Mouse (Mus musculus) limb, embryonic 11.5 days (tissue): ENCODE results near the gene Gm9821. TPM values are rescaled to one million over a fixed set of nuclear protein-coding genes. Genes with fewer than 3 reads are reported as not detected.

Experiments
- ATAC-seq: fragments of 200-750 bp; cut with Nextera tagmentation; 2 replicates; pipeline ENCODE4 v1.8.0; 2017; ENCODE audit warnings: low read depth; ENCODE audit not compliant: insufficient number of reproducible peaks, low FRiP score, low TSS enrichment
- DNase-seq: peaks from one replicate; pipeline ENCODE4 v3.0.0-alpha.2; 2015; ENCODE audit warnings: low spot score
- H3K27ac ChIP-seq: fragments of 300-500 bp; sonication (generic); replicated peaks from 2 replicates; pipeline ENCODE4 v1.5.1; 2014; ENCODE audit warnings: low read depth, mild to moderate bottlenecking, low read length
- H3K27me3 ChIP-seq: fragments of 300-500 bp; sonication (generic); 2 replicates; pipeline ENCODE4 v1.6.1; 2014; ENCODE audit warnings: mild to moderate bottlenecking, low read length, mixed read lengths; ENCODE audit not compliant: control insufficient read depth, insufficient read depth
- H3K36me3 ChIP-seq: fragments of 300-500 bp; sonication (generic); 2 replicates; pipeline ENCODE4 v1.6.1; 2014; ENCODE audit warnings: mild to moderate bottlenecking, low read length, moderate library complexity, mixed read lengths; ENCODE audit not compliant: control insufficient read depth, insufficient read depth
- H3K4me1 ChIP-seq: fragments of 300-500 bp; sonication (generic); 2 replicates; pipeline ENCODE4 v1.6.1; 2014; ENCODE audit warnings: low read length, mixed read lengths; ENCODE audit not compliant: control insufficient read depth, insufficient read depth
- H3K4me2 ChIP-seq: fragments of 300-500 bp; sonication (generic); 2 replicates; pipeline ENCODE4 v1.6.1; 2014; ENCODE audit warnings: low read depth, mild to moderate bottlenecking, moderate library complexity; ENCODE audit not compliant: severe bottlenecking
- H3K4me3 ChIP-seq: fragments of 300-500 bp; sonication (generic); 2 replicates; pipeline ENCODE4 v1.5.1; 2014; ENCODE audit warnings: low read depth, low read length
- H3K9ac ChIP-seq: fragments of 300-500 bp; sonication (generic); 2 replicates; pipeline ENCODE4 v1.6.1; 2014; ENCODE audit warnings: mild to moderate bottlenecking, low read length
- H3K9me3 ChIP-seq: fragments of 300-500 bp; sonication (generic); 2 replicates; pipeline ENCODE4 v1.6.1; 2016; ENCODE audit warnings: low read length; ENCODE audit not compliant: control insufficient read depth
- WGBS: fragments of 180-500 bp; shearing (Covaris S2); extraction: QIAGEN DNeasy Blood & Tissue Kit; methylation state at CpG from one replicate; pipeline ENCODE4 v1.1.7; 2014; 5-methylcytosine and 5-hydroxymethylcytosine counted together
- polyA plus RNA-seq: library from polyadenylated mRNA; unstranded; fragments of >200 nt; fragmentation: Nextera tagmentation; extraction: Ambion mirVana; gene quantifications from 2 replicates; pipeline ENCODE4 v1.2.1, GENCODE M21; 2014

The Gm9821 gene
- polyA plus RNA-seq, 1 experiment from 2014 or later = 0.32 TPM

DNA sequence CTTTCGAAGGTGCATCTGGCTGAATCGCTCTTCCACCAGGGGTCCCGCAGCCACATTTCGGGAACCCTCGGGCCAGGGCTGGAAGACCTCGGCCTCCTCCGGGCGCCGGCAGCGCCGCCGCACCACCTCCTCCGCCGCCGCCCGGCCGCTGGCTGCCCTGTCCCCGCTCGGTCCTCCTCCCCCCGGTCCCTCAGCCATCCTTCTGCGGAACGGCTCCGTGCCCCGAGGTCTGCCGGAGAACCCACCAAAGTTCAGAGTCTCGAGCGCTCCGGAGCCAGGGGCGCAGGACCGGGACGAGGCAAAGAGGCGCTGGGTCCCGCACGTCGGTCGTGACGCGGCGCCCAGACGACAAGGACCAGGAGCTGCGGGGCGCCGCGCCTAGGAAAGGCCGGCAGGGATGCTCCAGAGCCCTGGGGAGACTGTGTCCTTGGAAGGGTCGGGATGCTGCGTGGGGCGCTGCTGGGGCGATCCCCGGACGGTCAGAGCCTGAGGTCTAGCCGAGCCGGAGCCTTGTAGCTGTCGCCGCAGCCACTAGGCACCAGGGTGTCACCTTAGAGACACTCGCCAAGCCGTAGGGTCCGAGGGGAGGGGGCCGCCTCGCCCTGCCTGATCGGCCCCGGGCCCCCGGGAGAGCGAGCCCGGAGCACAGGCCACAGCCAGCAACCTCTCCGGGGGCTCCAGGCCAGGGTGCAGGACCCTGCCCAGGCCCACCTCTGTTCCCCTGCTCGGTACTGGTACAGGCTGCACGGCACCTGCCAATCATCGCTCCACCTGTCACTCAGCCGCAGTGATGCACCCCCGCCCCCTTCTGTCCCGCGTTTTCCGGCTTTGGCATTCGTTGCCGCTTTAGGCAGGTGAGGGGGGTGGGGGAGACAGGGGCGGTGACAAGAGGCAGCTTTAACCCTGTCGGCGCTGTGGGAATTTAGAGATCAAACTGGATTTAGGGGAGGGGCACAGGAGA is 30.4 kb downstream of the Gm9821 start, which contains the start of gene Dgkz:
TSS of gene Dgkz (minus strand) at position 284 of the 961 bp plus-strand sequence.
- H3K9me3 ChIP-seq = no peaks in the 10 kb centered on the region
- peak within 1 kb of the TSS; percentile 34 for H3K4me3 ChIP-seq
- under 1% methylated on average over 79 of the region's 79 CpGs for WGBS
- H3K27ac ChIP-seq = no peak within 1 kb of the TSS
- DNase-seq (no peak), ATAC-seq (0 out of 2 replicates have a peak, but pooled peaks have one; percentile 38)
- H3K9ac ChIP-seq = peak within 1 kb of the TSS; percentile 53
- peaks cover 10% of the 10 kb centered on the region for H3K4me1 ChIP-seq
- H3K36me3 ChIP-seq = no peaks in the 10 kb centered on the region
- peaks cover 38% of the 10 kb centered on the region for H3K27me3 ChIP-seq
- H3K4me2 ChIP-seq = peak within 1 kb of the TSS; percentile 63

DNA sequence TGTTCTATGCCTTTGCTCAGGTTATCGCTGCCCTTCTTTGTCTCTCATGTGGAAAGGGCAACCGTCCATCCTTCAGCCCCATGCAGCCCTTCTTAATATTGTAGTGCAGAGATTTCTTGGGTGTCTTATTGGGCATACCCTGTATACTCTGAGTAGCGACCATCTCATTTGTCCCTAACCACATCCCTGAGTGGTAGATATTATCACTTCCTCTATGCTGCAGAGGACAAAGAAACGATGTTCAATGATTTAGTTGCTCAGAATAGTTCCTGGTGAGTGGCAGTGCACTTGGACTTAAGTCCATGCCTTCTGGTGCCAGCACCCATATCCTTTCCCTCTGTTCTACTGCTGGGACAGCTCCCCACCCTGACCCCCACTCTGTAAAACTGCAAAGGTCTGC is 32.5 kb downstream of the Gm9821 start:
- 79% methylated on average over 4 of the region's 4 CpGs for WGBS
- peaks cover 38% of the 10 kb centered on the region for H3K27me3 ChIP-seq
- no peak overlapping the region for H3K27ac ChIP-seq
- DNase-seq = no peak
- ATAC-seq = no peak
- no peak overlapping the region for H3K9ac ChIP-seq
- H3K4me2 ChIP-seq = no peak overlapping the region
- peaks cover 7% of the 10 kb centered on the region for H3K4me1 ChIP-seq
- H3K4me3 ChIP-seq = no peak overlapping the region
- H3K9me3 ChIP-seq = no peaks in the 10 kb centered on the region
- H3K36me3 ChIP-seq = no peaks in the 10 kb centered on the region

DNA sequence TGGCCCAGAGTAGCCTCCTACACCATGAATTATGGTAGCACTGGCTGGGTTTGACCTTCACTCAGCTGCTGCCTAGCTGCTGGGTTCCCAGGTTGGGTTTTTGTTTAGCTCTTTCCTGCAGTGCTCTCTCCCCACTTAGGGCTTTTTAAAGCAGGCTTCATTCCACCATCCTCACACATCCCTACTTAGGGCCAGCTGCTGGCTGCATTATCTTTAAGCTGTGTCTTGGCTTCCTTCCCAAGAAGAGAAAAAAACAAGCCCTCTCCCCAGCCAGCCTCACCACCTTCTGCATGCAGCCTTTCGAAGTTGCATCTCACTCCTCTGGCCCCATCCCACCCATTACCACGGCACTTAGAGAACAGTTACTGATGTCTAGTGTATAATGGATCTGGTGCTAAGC is 33.0 kb downstream of the Gm9821 start:
- Histone ChIP-seq H3K36me3 (no peaks in the 10 kb centered on the region), H3K4me2 (no peak overlapping the region), H3K27ac (no peak overlapping the region), H3K9me3 (no peaks in the 10 kb centered on the region), H3K9ac (no peak overlapping the region), H3K4me3 (no peak overlapping the region), H3K4me1 (peaks cover 7% of the 10 kb centered on the region), H3K27me3 (peaks cover 38% of the 10 kb centered on the region)
- WGBS = 30% methylated on average over 2 of the region's 2 CpGs
- DNase-seq (no peak), ATAC-seq (no peak)

DNA sequence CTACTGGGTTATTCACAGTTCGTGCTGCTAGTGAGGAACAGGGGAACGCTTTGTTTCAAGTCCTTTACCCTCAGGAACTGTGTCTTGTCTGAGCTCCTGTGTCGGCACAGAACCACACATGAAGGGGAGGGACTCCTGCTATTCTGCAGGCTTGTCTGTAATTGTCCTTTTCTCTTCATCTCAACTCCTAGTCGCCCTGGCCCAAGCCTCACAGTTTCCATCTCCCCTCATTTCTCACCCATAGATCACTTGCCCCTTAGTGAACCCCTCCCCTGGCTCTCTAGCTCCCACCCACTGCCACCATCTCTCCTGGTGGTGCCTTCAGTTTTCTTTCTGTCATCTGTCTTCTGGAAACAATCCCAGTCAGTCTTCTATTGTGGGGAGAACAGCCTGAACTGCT is 34.7 kb downstream of the Gm9821 start:
- Histone ChIP-seq H3K9ac (no peak overlapping the region), H3K4me2 (no peak overlapping the region), H3K4me1 (peaks cover 11% of the 10 kb centered on the region), H3K27me3 (peaks cover 29% of the 10 kb centered on the region), H3K9me3 (no peaks in the 10 kb centered on the region), H3K4me3 (no peak overlapping the region), H3K27ac (no peak overlapping the region), H3K36me3 (no peaks in the 10 kb centered on the region)
- WGBS = 13% methylated on average over 4 of the region's 4 CpGs
- ATAC-seq (no peak), DNase-seq (no peak)

DNA sequence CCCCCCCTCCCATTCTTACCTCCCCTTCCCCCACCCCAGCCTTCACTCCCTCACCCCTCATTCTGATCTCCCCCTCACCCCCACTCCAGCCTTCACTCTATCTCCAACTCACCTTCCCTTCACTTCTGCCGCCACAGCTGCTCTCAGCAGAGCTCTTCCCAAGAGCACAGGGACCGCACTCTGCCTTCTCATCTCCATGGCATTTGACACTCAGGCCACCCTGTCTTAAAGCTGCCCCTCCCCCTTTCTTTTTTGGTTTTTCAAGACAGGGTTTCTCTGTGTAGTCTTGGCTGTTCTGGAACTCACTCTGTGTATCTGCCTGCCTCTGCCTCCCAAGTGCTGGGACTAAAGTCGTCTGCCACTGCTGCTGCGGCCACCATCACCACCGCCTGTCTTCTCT is 35.3 kb downstream of the Gm9821 start:
- no peaks in the 10 kb centered on the region for H3K36me3 ChIP-seq
- no peak overlapping the region for H3K4me3 ChIP-seq
- no peak overlapping the region for H3K27ac ChIP-seq
- no peak overlapping the region for H3K9ac ChIP-seq
- no peak for ATAC-seq
- H3K4me2 ChIP-seq = no peak overlapping the region
- no peak for DNase-seq
- H3K9me3 ChIP-seq = no peaks in the 10 kb centered on the region
- WGBS = 38% methylated on average over 5 of the region's 5 CpGs
- H3K27me3 ChIP-seq = peaks cover 23% of the 10 kb centered on the region
- peaks cover 10% of the 10 kb centered on the region for H3K4me1 ChIP-seq

DNA sequence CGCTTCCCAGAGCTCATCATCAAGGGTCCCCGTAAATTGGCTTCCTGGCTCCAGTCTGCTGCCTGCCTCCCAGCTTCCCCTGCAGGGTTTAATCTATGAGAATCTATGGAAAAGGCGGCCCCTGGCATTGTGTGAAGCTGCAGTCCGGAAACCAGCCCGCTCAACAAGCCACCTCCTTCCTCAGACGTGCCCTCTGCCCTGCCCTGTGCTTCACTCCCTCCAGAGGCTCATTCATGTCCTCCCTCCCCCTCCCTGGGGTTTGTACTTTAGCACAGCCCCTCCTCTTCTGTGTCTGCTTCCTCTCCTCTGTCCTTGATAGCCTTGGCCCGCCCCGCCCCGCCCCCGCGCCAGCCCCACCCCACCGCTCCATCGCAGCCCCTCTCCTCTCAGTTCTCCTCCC is 38.9 kb downstream of the Gm9821 start:
- ATAC-seq = peak; percentile 82
- Histone ChIP-seq H3K4me2 (peak overlapping the region; percentile 42), H3K4me3 (no peak overlapping the region), H3K9me3 (no peaks in the 10 kb centered on the region), H3K36me3 (no peaks in the 10 kb centered on the region), H3K27ac (0 out of 2 replicates have a peak overlapping the region, but pooled peaks have one; percentile 64), H3K4me1 (peaks cover 4% of the 10 kb centered on the region; the same call in 1 of the 2 replicates), H3K9ac (peak overlapping the region; percentile 24; the same call in 1 of the 2 replicates), H3K27me3 (no peaks in the 10 kb centered on the region)
- WGBS = 1% methylated on average over 11 of the region's 13 CpGs
- DNase-seq = peak; percentile 75

DNA sequence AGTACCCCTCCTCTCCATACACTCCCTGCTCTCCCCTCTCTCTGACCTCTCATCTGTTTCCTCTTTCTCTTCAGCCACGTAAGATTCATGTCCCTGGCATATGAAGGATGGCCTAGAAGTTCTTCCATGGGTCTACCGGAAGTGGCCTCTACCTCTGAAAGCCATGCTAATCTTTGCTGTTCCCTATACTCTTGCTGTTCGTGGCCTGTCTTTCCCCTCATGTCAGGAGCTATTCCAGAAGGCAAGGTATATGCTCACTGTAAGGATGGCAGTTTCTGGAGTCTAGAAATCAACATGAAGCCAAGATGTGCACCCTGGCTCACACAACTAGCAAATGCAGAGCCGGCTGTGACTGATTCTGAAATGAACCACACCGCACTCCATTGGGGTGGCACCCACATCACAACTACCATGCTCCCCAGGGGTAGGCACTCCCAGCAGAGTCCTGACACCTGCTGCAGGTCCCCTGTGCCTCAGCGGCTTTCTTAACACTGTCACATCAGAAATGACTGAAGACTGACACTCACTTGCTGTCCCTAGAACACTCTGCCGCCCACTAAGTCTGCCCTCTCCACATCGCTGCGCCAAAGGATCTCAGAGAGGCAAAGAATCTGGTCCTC is 39.5 kb downstream of the Gm9821 start:
- Histone ChIP-seq H3K27ac (no peak overlapping the region), H3K4me3 (no peak overlapping the region), H3K4me1 (peaks cover 4% of the 10 kb centered on the region; the same call in 1 of the 2 replicates), H3K9me3 (no peaks in the 10 kb centered on the region), H3K27me3 (no peaks in the 10 kb centered on the region), H3K4me2 (peak overlapping the region; percentile 42; the same call in 1 of the 2 replicates), H3K36me3 (no peaks in the 10 kb centered on the region), H3K9ac (no peak overlapping the region)
- DNase-seq (peak; percentile 30), ATAC-seq (no peak)
- WGBS = 26% methylated on average over 9 of the region's 9 CpGs

DNA sequence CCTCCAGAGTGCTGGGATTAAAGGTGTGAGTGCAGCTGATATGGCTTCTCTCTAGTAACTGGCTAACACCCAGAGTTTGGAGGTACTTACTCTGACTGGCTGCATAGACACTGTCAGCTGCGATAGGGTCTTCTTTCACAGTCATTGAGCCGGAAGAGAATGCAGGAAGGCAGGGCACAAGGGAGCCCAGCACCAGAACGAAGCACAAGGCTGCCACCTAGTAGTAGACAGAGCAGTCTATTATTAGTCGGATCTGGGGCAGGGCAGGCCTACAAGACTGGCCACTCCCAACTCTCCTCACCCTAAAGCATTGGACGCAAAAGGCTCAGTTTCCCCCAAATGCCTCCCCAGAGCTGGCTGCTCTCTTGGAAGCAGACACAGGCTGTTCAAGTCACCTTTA is 40.6 kb downstream of the Gm9821 start:
- DNase-seq = no peak
- Histone ChIP-seq H3K27ac (no peak overlapping the region), H3K27me3 (no peaks in the 10 kb centered on the region), H3K4me1 (peaks cover 4% of the 10 kb centered on the region; the same call in 1 of the 2 replicates), H3K9ac (no peak overlapping the region), H3K4me3 (no peak overlapping the region), H3K9me3 (no peaks in the 10 kb centered on the region), H3K4me2 (no peak overlapping the region), H3K36me3 (no peaks in the 10 kb centered on the region)
- ATAC-seq = no peak
- WGBS = 9% methylated on average over 5 of the region's 5 CpGs
